Mouse (Mus musculus) lung, adult 2 months (tissue): ENCODE data around the gene Eefsec.

Source experiments
- CTCF ChIP-seq: fragments of 200-500 bp; IDR thresholded peaks from 2 replicates; pipeline ENCODE4 v1.5.1; 2011; ENCODE audit warnings: mild to moderate bottlenecking, low read length, control low read depth; ENCODE audit not compliant: insufficient read depth
- POLR2A ChIP-seq: fragments of 200-500 bp; IDR thresholded peaks from 2 replicates; pipeline ENCODE4 v1.6.1; 2011; ENCODE audit warnings: low read depth, mild to moderate bottlenecking, control low read depth, low read length, borderline replicate concordance; ENCODE audit errors: extremely low read depth

- TF ChIP-seq POLR2A (no peak), CTCF (no peak)
Measured at GRCm38 (mm10) chr6:88329336-88329735, 117.0 kb downstream of the Eefsec start.
